Mouse (Mus musculus) lung, adult 10 weeks (tissue): ENCODE results near the gene Cdc14a. TPM values are rescaled to one million over a fixed set of nuclear protein-coding genes. Genes with fewer than 3 reads are reported as not detected.

Source experiments
- polyA plus RNA-seq: library from polyadenylated mRNA; stranded (reverse); fragments of 350-450 nt; fragmentation: Illumina TruSeq; extraction: RNeasy Lipid Tissue Mini Kit (QIAGEN cat#74804); gene quantifications from one replicate; pipeline ENCODE4 v1.2.3, GENCODE M21; 2014; ENCODE audit warnings: low read depth, low replicate concordance; ENCODE audit not compliant: insufficient read depth

Gene Cdc14a
- polyA plus RNA-seq, result 9.0 TPM

DNA sequence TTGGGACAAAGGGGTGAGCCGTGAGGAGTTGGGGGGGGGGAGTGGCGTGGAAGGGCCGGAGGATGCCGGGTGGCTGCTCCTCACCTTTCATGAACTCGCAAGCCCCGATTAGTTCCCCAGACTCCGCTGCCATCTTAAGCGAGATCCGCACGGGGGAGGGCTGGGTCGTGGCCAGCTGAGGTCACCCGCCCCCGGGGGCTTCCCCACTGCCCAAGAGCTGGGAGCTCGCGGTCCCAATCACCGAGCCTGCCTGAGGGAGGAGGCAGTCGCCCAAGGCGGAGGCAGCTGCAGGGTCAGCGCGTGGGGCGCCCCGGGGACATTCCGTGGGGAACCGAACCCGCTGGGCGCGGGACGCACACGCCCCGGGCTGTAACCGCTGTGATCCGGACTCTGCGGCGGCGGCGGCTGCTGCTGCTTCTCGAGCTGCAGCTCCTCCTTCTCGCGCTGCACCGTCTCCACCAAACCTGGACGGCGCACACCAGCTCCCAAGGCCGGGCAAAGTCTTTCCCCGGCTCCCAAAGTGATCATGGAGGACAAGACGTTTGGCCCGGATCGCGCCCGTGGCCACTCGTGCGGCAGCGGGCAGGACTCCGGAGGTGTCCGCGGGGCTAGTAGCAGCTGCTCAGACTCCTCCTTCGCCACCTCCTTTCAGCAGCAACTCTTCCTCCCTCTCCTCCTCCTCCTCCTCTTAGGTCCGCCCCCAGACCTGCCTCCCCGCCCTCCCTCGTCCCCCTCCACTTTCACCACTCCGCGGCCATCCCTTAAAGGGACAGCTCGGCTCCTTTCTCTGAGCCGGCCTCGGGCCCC lies at the start of gene Cdc14a:
Cdc14a (minus strand) TSS at position 680 of the 807 bp plus-strand sequence.

DNA sequence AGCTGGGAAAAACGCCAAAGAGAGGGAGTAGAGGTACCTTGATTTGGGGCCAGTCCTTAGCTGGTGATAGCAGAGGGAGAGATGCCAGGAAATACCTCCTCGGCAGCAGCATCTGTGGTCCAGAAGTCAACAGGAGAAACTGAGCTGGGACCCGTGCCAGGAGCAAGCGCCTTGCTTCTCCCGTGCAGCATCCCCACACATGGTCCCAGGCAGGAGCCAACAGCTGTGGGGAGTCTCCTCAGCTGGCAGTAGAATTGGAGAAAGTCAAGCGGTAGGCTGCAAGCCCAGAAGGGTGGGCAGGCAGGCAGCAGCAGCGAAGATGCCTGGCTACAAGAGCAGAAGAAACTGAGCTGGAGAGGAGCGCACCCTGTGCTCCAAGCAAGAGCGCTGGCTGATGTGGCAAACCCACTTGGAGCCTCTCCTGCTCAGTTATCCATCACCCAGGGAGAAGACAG lies 170.7 kb downstream of the Cdc14a start, which contains the start of gene Gpr88:
Gpr88 (minus strand) TSS at position 427 of the 455 bp plus-strand sequence.

Other genes starting within 250 kb of the Cdc14a start
- 0.74 TPM for gene Gpr88, start 170.5 kb downstream of the Cdc14a start, polyA plus RNA-seq
- gene Rtca, start 84.2 kb upstream of the Cdc14a start, polyA plus RNA-seq, result 22.4 TPM
- 9.7 TPM for gene Dbt, start 89.0 kb upstream of the Cdc14a start, polyA plus RNA-seq
- 0.66 TPM for gene Lrrc39, start 138.9 kb upstream of the Cdc14a start, polyA plus RNA-seq
- 1.7 TPM for gene Sass6, start 170.9 kb upstream of the Cdc14a start, polyA plus RNA-seq
- gene Trmt13, start 190.6 kb upstream of the Cdc14a start, polyA plus RNA-seq, result 5.3 TPM
- 29.2 TPM for gene Mfsd14a, start 238.6 kb upstream of the Cdc14a start, polyA plus RNA-seq